8 mouse cellular contexts compared by ENCODE assay signal in the genomic region with DNA sequence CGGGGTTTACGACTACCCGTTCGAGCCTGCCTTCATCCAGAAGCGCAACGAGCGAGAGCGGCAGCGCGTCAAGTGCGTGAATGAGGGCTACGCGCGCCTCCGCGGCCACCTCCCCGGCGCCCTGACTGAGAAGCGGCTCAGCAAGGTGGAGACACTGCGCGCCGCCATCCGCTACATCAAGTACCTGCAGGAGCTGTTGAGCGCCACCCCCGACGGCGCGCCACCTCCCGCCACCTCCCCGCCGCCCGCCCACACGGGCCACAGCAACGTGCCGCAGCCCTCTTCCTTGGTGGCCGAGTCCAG. TPM values are rescaled to one million over a fixed set of nuclear protein-coding genes. Genes with fewer than 3 reads are reported as not detected.
DNase-seq lines count a peak whose midpoint lies in the region; ATAC-seq and TF ChIP-seq lines count a peak whose summit lies in the region.

No protein-coding gene starts in this region.

- no peak for ATAC-seq in heart, embryonic 14.5 days (ENCODE audit: insufficient number of reproducible peaks, insufficient read depth, low FRiP score, low read depth)
- peak; percentile 34 for ATAC-seq in forebrain, postnatal 0 days
- ATAC-seq in liver, embryonic 13.5 days (ENCODE audit: low read depth): no peak
- no peak for ATAC-seq in neural tube, embryonic 11.5 days (ENCODE audit: insufficient read depth, low FRiP score, low TSS enrichment)

- H3K9ac ChIP-seq in heart, embryonic 14.5 days (ENCODE audit: low read length): 0 out of 2 replicates have a peak overlapping the region, but pooled peaks have one; percentile 12
- peak overlapping the region; percentile 54 for H3K9ac ChIP-seq in forebrain, postnatal 0 days
- no peak overlapping the region for H3K9ac ChIP-seq in liver, embryonic 13.5 days
- peak overlapping the region; percentile 19 for H3K9ac ChIP-seq in neural tube, embryonic 11.5 days (ENCODE audit: low read length)

- whole genome bisulfite sequencing in heart, embryonic 14.5 days: under 1% methylated on average over 31 of the region's 36 CpGs
- 3% methylated on average over 35 of the region's 36 CpGs for WGBS in forebrain, postnatal 0 days
- WGBS in liver, embryonic 13.5 days (ENCODE audit: insufficient replicate concordance): 3% methylated on average over 36 of the region's 36 CpGs
- WGBS in neural tube, embryonic 11.5 days: under 1% methylated on average over 36 of the region's 36 CpGs

- no peak for TF ChIP-seq CTCF in forebrain, postnatal 0 days (IDR thresholded peaks at IDR 0.05; ENCODE audit: low read depth)

- H3K4me1 ChIP-seq in heart, embryonic 14.5 days (ENCODE audit: control insufficient read depth in 2 of 2, insufficient read depth in 2 of 2, low read length in 2 of 2): peaks cover 15% of the 10 kb centered on the region in 2 experiments
- H3K4me1 ChIP-seq in forebrain, postnatal 0 days (ENCODE audit: insufficient read depth): peaks cover 12% of the 10 kb centered on the region
- H3K4me1 ChIP-seq in liver, embryonic 13.5 days (replicated peaks): peaks cover 12% of the 10 kb centered on the region
- H3K4me1 ChIP-seq in neural tube, embryonic 11.5 days (ENCODE audit: control insufficient read depth, insufficient read depth, low read length): peaks cover 6% of the 10 kb centered on the region; the same call in 1 of the 2 replicates

- H3K36me3 ChIP-seq in heart, embryonic 14.5 days (ENCODE audit: control insufficient read depth, insufficient read depth, low read length): no peaks in the 10 kb centered on the region
- H3K36me3 ChIP-seq in forebrain, postnatal 0 days (ENCODE audit: insufficient read depth): no peaks in the 10 kb centered on the region
- H3K36me3 ChIP-seq in liver, embryonic 13.5 days: no peaks in the 10 kb centered on the region
- H3K36me3 ChIP-seq in neural tube, embryonic 11.5 days (ENCODE audit: control insufficient read depth, insufficient read depth, low read length): no peaks in the 10 kb centered on the region

- H3K4me3 ChIP-seq in heart, embryonic 14.5 days (ENCODE audit: control insufficient read depth in 1 of 2, insufficient read depth in 1 of 2, low read depth in 1 of 2, low read length in 2 of 2): peak overlapping the region; percentile 12 to 33; a peak in 3 of 4 replicates
- peak overlapping the region; percentile 39 for H3K4me3 ChIP-seq in forebrain, postnatal 0 days (ENCODE audit: low read depth, low read length)
- 0 out of 2 replicates have a peak overlapping the region, but pooled peaks have one; percentile 18 for H3K4me3 ChIP-seq in liver, embryonic 13.5 days (replicated peaks)
- H3K4me3 ChIP-seq in neural tube, embryonic 11.5 days (ENCODE audit: low read depth, low read length): peak overlapping the region; percentile 25

- no peak for DNase-seq in heart, adult 9 months (ENCODE audit: low spot score in 2 of 2)
- DNase-seq in T-cell, adult 2 months (ENCODE audit: low spot score): peak; percentile 43
- DNase-seq in forebrain, postnatal 0 days: peak; percentile 61
- no peak for DNase-seq in liver, embryonic 13.5 days
- DNase-seq in neural tube, embryonic 11.5 days (ENCODE audit: low spot score): peak; percentile 32
- DNase-seq in ovary, postnatal 36 days (ENCODE audit: low spot score): no peak
- no peak for DNase-seq in layer of hippocampus, postnatal 36 days

- H3K27ac ChIP-seq in heart, embryonic 14.5 days (replicated peaks in 1 of 2; ENCODE audit: control insufficient read depth in 1 of 2, insufficient read depth in 1 of 2, low read depth in 2 of 2, low read length in 2 of 2): no peak overlapping the region
- no peak overlapping the region for H3K27ac ChIP-seq in forebrain, postnatal 0 days (ENCODE audit: low read depth, low read length)
- H3K27ac ChIP-seq in liver, embryonic 13.5 days: no peak overlapping the region
- no peak overlapping the region for H3K27ac ChIP-seq in neural tube, embryonic 11.5 days (ENCODE audit: low read depth, low read length)

- H3K9me3 ChIP-seq in heart, embryonic 14.5 days (ENCODE audit: control insufficient read depth, low read length): no peaks in the 10 kb centered on the region
- no peaks in the 10 kb centered on the region for H3K9me3 ChIP-seq in forebrain, postnatal 0 days (ENCODE audit: low read length)
- H3K9me3 ChIP-seq in liver, embryonic 13.5 days (replicated peaks): no peaks in the 10 kb centered on the region
- no peaks in the 10 kb centered on the region for H3K9me3 ChIP-seq in neural tube, embryonic 11.5 days (ENCODE audit: control insufficient read depth, low read length)

- peaks cover 47% of the 10 kb centered on the region for H3K27me3 ChIP-seq in heart, embryonic 14.5 days (ENCODE audit: control insufficient read depth, insufficient read depth, low read length)
- peaks cover 15% of the 10 kb centered on the region; the same call in 1 of the 2 replicates for H3K27me3 ChIP-seq in forebrain, postnatal 0 days (ENCODE audit: insufficient read depth, low read length)
- H3K27me3 ChIP-seq in liver, embryonic 13.5 days: peaks cover 84% of the 10 kb centered on the region
- H3K27me3 ChIP-seq in neural tube, embryonic 11.5 days (ENCODE audit: control insufficient read depth, insufficient read depth, low read length): peaks cover 20% of the 10 kb centered on the region

- peak overlapping the region; percentile 60 for H3K4me2 ChIP-seq in heart, embryonic 14.5 days (ENCODE audit: low read length)
- peak overlapping the region; percentile 63 for H3K4me2 ChIP-seq in forebrain, postnatal 0 days (ENCODE audit: low read depth)
- peak overlapping the region; percentile 33 for H3K4me2 ChIP-seq in liver, embryonic 13.5 days
- H3K4me2 ChIP-seq in neural tube, embryonic 11.5 days (ENCODE audit: low read depth): peak overlapping the region; percentile 43

RNA-seq across cellular contexts. Expression of gene Ascl5, which starts 0.4 kb away (rescaled TPM):
- not detected in 2 replicates for polyA plus RNA-seq in heart, embryonic 14.5 days (2014; fragmentation: Nextera tagmentation; extraction: Ambion mirVana)
- total RNA-seq in forebrain, postnatal 0 days (2014; rRNA removed): 0.46 TPM in 1 of 2 replicates, not detected in the other
- polyA plus RNA-seq in forebrain, postnatal 0 days (2015; fragmentation: Nextera tagmentation; extraction: Ambion mirVana): 0.36 and 0.90 TPM in 2 replicates
- polyA plus RNA-seq in liver, embryonic 13.5 days (2015; fragmentation: Nextera tagmentation; extraction: Ambion mirVana): not detected in 2 replicates
- not detected in 2 replicates for polyA plus RNA-seq in neural tube, embryonic 11.5 days (2014; fragmentation: Nextera tagmentation; extraction: Ambion mirVana)
- total RNA-seq in layer of hippocampus, postnatal 36 days (2021): not detected

RNA-seq across cellular contexts. Expression of gene Cacna1s, which starts 1.6 kb away (rescaled TPM):
- polyA plus RNA-seq in heart, embryonic 14.5 days (2014; fragmentation: Nextera tagmentation; extraction: Ambion mirVana): 0.20 and 0.45 TPM in 2 replicates
- 0.62 and 1.1 TPM in 2 replicates for total RNA-seq in forebrain, postnatal 0 days (2014; rRNA removed)
- 0.30 and 1.1 TPM in 2 replicates for polyA plus RNA-seq in forebrain, postnatal 0 days (2015; fragmentation: Nextera tagmentation; extraction: Ambion mirVana)
- 0.09 and 0.10 TPM in 2 replicates for polyA plus RNA-seq in liver, embryonic 13.5 days (2015; fragmentation: Nextera tagmentation; extraction: Ambion mirVana)
- 0.73 and 1.2 TPM in 2 replicates for polyA plus RNA-seq in neural tube, embryonic 11.5 days (2014; fragmentation: Nextera tagmentation; extraction: Ambion mirVana)
- 1 to 10 TPM; 1.0 to 1.2 TPM for total RNA-seq in layer of hippocampus, postnatal 36 days (2021)

RNA-seq across cellular contexts. Expression of gene Tmem9, which starts 43.0 kb away (rescaled TPM):
- polyA plus RNA-seq in heart, embryonic 14.5 days (2014; fragmentation: Nextera tagmentation; extraction: Ambion mirVana): 38.9 and 82.2 TPM in 2 replicates
- total RNA-seq in forebrain, postnatal 0 days (2014; rRNA removed): 91.7 and 95.5 TPM in 2 replicates
- 156 and 175 TPM in 2 replicates for polyA plus RNA-seq in forebrain, postnatal 0 days (2015; fragmentation: Nextera tagmentation; extraction: Ambion mirVana)
- 90.9 and 95.3 TPM in 2 replicates for polyA plus RNA-seq in liver, embryonic 13.5 days (2015; fragmentation: Nextera tagmentation; extraction: Ambion mirVana)
- 64.6 and 79.4 TPM in 2 replicates for polyA plus RNA-seq in neural tube, embryonic 11.5 days (2014; fragmentation: Nextera tagmentation; extraction: Ambion mirVana)
- total RNA-seq in layer of hippocampus, postnatal 36 days (2021): 10 to 100 TPM; 67.7 to 74.3 TPM

RNA-seq across cellular contexts. Expression of gene Igfn1, which starts 44.8 kb away (rescaled TPM):
- polyA plus RNA-seq in heart, embryonic 14.5 days (2014; fragmentation: Nextera tagmentation; extraction: Ambion mirVana): 0.08 TPM in 1 of 2 replicates, not detected in the other
- not detected in 2 replicates for total RNA-seq in forebrain, postnatal 0 days (2014; rRNA removed)
- not detected in 2 replicates for polyA plus RNA-seq in forebrain, postnatal 0 days (2015; fragmentation: Nextera tagmentation; extraction: Ambion mirVana)
- not detected in 2 replicates for polyA plus RNA-seq in liver, embryonic 13.5 days (2015; fragmentation: Nextera tagmentation; extraction: Ambion mirVana)
- polyA plus RNA-seq in neural tube, embryonic 11.5 days (2014; fragmentation: Nextera tagmentation; extraction: Ambion mirVana): not detected in 2 replicates
- under 1 TPM; 0.07 to 0.25 TPM for total RNA-seq in layer of hippocampus, postnatal 36 days (2021)

Comparison
In these comparisons a context has a peak if more than half of its experiments do, and no peak if none do; other contexts are left out.
1. DNase-seq: peak in T-cell, adult 2 months (single experiment), forebrain, postnatal 0 days (single experiment) and neural tube, embryonic 11.5 days (single experiment); none in heart, adult 9 months (0 of 2), liver, embryonic 13.5 days (single experiment), ovary, postnatal 36 days (single experiment) and layer of hippocampus, postnatal 36 days (0 of 2).
2. Peak in every context shown above with its lines, with median percentiles within 50 percentile points of each other: H3K4me2 ChIP-seq and H3K4me3 ChIP-seq.